Mouse (Mus musculus) G1E (cell line): ENCODE measurements around the gene Adam8.

Source experiments
- CTCF ChIP-seq: IDR thresholded peaks from 2 replicates; pipeline ENCODE4 v1.5.1; 2012; ENCODE audit warnings: low read depth, low read length, inconsistent platforms, mixed read lengths
- GATA1 ChIP-seq: IDR thresholded peaks from 2 replicates; pipeline ENCODE4 v1.6.1; 2012; ENCODE audit warnings: borderline replicate concordance, low read length, inconsistent platforms, mixed read lengths

DNA sequence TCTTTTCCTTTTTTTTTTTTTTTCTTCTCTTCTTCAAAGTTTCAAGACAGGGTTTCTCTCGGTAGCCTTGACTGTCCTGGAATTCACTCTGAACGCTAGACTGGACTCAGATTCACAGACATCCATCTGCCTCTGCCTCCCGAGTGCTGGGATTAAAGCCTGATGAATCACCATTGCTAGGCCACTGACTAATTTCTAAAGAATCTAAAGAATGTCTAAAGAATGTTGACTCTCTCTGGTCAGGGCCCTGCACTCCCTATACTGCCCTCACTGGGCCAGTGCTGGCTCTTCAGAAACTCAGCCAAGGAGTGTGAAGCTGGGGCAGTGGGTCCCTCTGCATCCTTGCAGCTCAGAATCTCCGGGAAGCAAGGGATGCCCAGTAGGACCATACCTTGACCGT is 16.9 kb downstream of the Adam8 start:
- TF ChIP-seq CTCF (no peak), GATA1 (no peak)
